Mouse (Mus musculus) testis, postnatal 14 days (tissue): ENCODE data around the gene Sept14.

Experiments
- DNase-seq: peaks from one replicate; pipeline ENCODE4 v3.0.0; 2021; ENCODE audit warnings: low spot score

Sept14 gene

DNA sequence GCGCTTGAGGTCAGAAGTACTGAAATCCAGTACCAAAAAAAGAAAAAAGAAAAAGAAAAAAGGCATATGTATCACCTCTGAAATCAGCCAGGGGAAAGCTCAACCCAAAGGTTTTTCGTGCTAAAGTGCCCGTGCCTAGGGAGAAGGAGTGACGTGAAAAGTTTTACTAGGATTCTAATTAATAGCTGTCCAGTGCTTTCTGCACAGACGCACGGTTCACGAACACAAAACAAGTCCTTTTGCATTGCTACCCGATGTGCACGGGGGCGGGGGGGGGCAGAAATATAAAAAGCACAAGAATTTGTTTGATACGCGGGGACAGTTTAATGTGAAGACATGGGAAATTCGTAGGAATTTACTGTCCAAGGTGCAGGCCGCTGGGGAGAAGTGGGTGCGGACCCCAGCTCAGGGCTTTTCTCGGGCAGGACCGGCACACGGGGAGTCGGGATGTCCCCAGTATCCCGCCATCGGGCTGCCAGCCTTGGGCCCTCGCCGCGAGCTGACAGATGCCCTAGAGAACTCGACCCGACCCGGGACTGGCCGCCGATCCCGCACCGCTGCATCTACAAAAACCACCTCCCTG lies 38.8 kb downstream of the Sept14 start:
- DNase-seq: no peak

DNA sequence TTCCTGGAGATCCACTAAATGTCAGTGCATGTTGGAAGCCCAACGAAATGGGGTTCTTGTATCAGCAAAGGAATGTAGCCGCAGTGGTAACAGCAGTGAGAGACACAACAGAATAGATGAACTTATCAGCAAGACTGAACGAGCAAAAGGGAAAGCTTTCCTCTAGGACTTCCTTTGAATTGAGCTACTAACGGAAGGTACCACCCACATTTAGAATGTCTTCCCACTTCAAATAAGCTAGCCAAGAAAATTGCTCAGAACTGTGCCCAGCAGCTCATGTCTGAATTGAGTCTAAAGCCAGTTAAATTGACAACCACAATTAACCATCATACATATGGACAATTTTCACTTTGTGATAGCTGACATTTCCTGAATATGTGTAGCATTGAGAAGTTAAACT lies 40.5 kb downstream of the Sept14 start:
- no peak for DNase-seq

DNA sequence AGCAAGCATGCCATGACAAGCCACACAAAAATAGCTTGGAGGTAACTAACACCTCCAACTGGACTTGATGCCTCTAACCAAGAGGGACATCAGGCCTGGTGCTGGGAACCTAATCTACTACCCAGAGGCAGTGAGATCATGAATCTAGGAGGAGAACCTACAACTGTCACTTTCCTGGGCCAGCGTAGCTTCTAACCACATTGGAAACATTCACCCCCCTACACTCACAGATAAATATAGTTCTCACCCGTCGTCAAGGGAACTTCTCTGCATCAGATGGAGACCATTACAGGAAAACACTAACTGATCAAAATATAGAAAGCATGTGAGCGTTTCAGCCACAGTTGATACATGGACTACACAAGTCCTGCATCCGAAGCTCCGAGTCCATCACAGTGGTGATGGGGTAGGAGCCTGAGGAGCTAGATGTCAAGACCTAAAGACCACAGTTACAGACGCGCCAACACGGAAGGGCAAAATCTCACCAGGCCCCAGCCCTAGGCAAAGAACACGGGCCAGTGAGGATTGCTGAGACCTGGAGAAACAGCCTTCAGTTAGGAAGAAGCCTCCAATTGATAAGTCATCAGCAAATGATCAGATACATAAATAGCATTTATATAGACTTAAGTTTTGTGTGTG lies 41.9 kb downstream of the Sept14 start:
- no peak for DNase-seq

DNA sequence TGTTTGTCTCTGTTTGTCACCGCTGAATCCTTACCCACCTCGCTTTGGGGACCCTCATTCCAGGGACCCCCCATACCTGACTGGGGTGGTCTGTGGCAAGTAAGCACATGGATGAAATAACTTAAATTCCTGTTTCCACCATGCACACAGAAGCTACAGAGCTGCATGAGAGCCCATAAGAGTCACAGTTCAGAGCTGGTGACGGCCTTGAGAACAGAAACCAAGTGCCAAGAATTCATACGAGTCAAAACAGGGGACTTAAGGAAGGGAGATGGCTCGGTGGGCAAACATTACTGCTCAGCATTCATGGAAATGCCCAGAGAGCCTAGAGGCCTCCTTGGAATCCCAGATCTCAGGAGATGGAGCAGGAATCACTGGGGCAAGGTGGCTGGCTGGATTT lies 44.2 kb downstream of the Sept14 start:
- no peak for DNase-seq

DNA sequence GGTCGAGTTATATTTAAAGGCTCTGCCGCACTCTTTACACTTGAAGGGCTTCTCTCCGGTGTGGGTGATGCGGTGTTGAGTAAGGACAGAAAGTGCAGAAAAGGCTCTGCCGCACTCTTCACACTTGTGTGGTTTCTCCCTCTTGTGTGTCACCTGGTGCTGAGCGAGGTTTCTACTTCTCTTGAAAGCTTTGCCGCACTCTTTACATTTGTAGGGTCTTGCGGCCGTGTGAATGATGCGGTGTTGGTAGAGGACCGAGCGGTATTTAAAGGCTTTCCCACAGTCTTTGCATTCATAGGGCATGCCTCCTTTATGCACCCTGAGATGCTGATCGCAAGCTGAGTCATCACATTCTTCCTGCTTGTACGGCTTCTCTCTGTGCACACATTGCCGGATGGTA lies 50.4 kb downstream of the Sept14 start:
- DNase-seq: no peak

DNA sequence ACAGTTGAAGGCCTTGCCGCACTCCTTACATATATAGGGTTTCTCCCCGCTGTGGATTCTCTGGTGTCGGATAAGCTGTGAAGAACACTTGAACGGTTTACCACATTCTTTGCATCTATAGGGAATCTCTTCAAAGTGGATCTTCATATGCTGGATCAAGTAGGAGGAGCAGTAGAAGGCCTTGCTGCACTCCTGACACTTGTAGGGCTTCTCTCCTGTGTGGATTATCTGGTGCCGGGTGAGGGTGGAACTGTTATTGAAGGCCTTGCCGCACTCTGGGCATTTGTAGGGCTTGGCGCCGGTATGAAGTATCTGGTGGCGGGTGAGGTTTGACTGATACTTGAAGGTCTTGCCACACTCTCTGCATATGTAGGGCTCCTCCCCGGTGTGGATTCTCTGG lies 51.3 kb downstream of the Sept14 start:
- DNase-seq: no peak

DNA sequence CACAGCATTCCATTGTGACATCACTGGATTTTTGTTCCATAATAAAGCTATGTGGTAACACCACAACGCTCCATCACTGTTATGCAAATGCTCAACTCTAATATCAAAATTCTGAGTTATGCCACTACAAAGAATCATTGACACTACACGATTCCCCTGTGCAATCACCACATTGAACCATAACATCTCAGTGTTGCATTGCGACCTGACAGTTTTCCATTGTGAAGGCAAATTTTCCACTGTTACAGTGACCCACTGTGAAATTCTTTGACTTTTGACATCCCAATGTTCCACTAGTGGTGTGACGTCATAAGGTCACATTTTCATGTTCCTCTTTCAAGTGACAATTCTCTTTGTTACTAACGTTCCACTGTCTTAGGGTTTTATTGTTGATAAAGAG lies 57.5 kb downstream of the Sept14 start:
- DNase-seq: no peak
